Mouse (Mus musculus) CH12.LX (cell line): ENCODE measurements around the gene Myh6. TPM values are rescaled to one million over a fixed set of nuclear protein-coding genes. Genes with fewer than 3 reads are reported as not detected.

ENCODE experiments used
- DNase-seq: peaks from one replicate; pipeline ENCODE4 v3.0.0-alpha.2; 2013; ENCODE audit errors: extremely low read depth
- H3K27ac ChIP-seq: 2 replicates; pipeline ENCODE4 v1.5.1; 2012; ENCODE audit warnings: low read depth, mild to moderate bottlenecking, control low read depth, moderate library complexity; ENCODE audit not compliant: insufficient read depth
- H3K27me3 ChIP-seq: replicated peaks from 2 replicates; pipeline ENCODE3; 2012; ENCODE audit warnings: inconsistent platforms
- H3K36me3 ChIP-seq, 2 experiments: replicated peaks in 1 of 2; 2 replicates each; pipeline versions ENCODE3 to v1.6.1; 2012; ENCODE audit warnings: inconsistent platforms in 1 of 2, low read length in 1 of 2, mild to moderate bottlenecking in 1 of 2, mixed read lengths in 1 of 2, moderate library complexity in 1 of 2; ENCODE audit not compliant: control insufficient read depth in 1 of 2, insufficient read depth in 1 of 2
- H3K4me1 ChIP-seq, 2 experiments: 2 replicates each; pipeline ENCODE4 v1.6.1; 2012; ENCODE audit warnings: inconsistent platforms in 1 of 2, moderate library complexity in 1 of 2; ENCODE audit not compliant: insufficient read depth in 2 of 2, control insufficient read depth in 1 of 2
- H3K4me2 ChIP-seq: 2 replicates; pipeline ENCODE4 v1.6.1; 2012; ENCODE audit warnings: low read depth, mild to moderate bottlenecking, control low read depth; ENCODE audit not compliant: poor library complexity, insufficient read depth, severe bottlenecking
- H3K4me3 ChIP-seq, 3 experiments: fragments of 150-350 bp in 1 of 3; sonication (generic) in 1 of 3; replicated peaks in 1 of 3; 2 replicates each; pipeline versions ENCODE3 to v1.5.1; 2011 to 2012; ENCODE audit warnings: low read depth in 2 of 3, low read length in 2 of 3, mild to moderate bottlenecking in 2 of 3, moderate library complexity in 2 of 3, control low read depth in 1 of 3, improper control_type of control experiment in 1 of 3, inconsistent platforms in 1 of 3, mixed read lengths in 1 of 3; ENCODE audit not compliant: poor library complexity in 1 of 3
- H3K79me2 ChIP-seq: replicated peaks from 2 replicates; pipeline ENCODE4 v1.6.1; 2012; ENCODE audit warnings: mild to moderate bottlenecking, moderate library complexity; ENCODE audit not compliant: control insufficient read depth, poor library complexity, insufficient read depth, severe bottlenecking; ENCODE audit errors: extremely low read depth
- H3K9ac ChIP-seq: 2 replicates; pipeline ENCODE4 v1.6.1; 2012; ENCODE audit warnings: low read depth, mild to moderate bottlenecking, control low read depth, moderate library complexity; ENCODE audit not compliant: insufficient read depth
- H3K9me3 ChIP-seq: replicated peaks from 2 replicates; pipeline ENCODE3; 2012; ENCODE audit warnings: low read length, inconsistent platforms, mixed read lengths
- BHLHE40 ChIP-seq: IDR thresholded peaks from 2 replicates; pipeline ENCODE4 v1.6.1; 2011; ENCODE audit warnings: mild to moderate bottlenecking, low read depth, low read length, improper control_type of control experiment
- CHD1 ChIP-seq: IDR thresholded peaks from 2 replicates; pipeline ENCODE4 v1.6.1; 2012; ENCODE audit warnings: low read depth, low read length, improper control_type of control experiment, inconsistent platforms
- CHD2 ChIP-seq: IDR thresholded peaks from 2 replicates; pipeline ENCODE4 v1.6.1; 2011; ENCODE audit warnings: low read length, improper control_type of control experiment
- CTCF ChIP-seq, 2 experiments: IDR thresholded peaks in 1 of 2; conservative IDR thresholded peaks in 1 of 2; 2 replicates each; pipeline ENCODE4 v1.5.1; 2011 to 2012; ENCODE audit warnings: low read depth in 2 of 2, low read length in 2 of 2, improper control_type of control experiment in 1 of 2, inconsistent platforms in 1 of 2, mild to moderate bottlenecking in 1 of 2, moderate library complexity in 1 of 2
- E2F4 ChIP-seq: IDR thresholded peaks from 2 replicates; pipeline ENCODE4 v1.6.1; 2011; ENCODE audit warnings: low read depth, low read length, improper control_type of control experiment; ENCODE audit not compliant: insufficient replicate concordance
- EP300 ChIP-seq: IDR thresholded peaks from 2 replicates; pipeline ENCODE4 v1.6.1; 2011; ENCODE audit warnings: low read length, improper control_type of control experiment
- IRF4 ChIP-seq: IDR thresholded peaks from 2 replicates; pipeline ENCODE4 v1.6.1; 2014; ENCODE audit warnings: low read depth, mild to moderate bottlenecking, inconsistent platforms, low read length, improper control_type of control experiment
- JUND ChIP-seq: conservative IDR thresholded peaks from 2 replicates; pipeline ENCODE4 v1.6.1; 2011; ENCODE audit warnings: low read depth, low read length, improper control_type of control experiment
- MAFK ChIP-seq: IDR thresholded peaks from 2 replicates; pipeline ENCODE4 v1.6.1; 2011; ENCODE audit warnings: low read length, improper control_type of control experiment; ENCODE audit not compliant: insufficient replicate concordance
- MAX ChIP-seq: IDR thresholded peaks from 2 replicates; pipeline ENCODE4 v1.6.1; 2011; ENCODE audit warnings: low read length, improper control_type of control experiment
- MEF2A ChIP-seq: IDR thresholded peaks from 2 replicates; pipeline ENCODE4 v1.6.1; 2014; ENCODE audit warnings: low read depth, mild to moderate bottlenecking, inconsistent platforms, low read length, improper control_type of control experiment, borderline replicate concordance
- MXI1 ChIP-seq: IDR thresholded peaks from 2 replicates; pipeline ENCODE4 v1.6.1; 2011; ENCODE audit warnings: mild to moderate bottlenecking, low read depth, low read length, improper control_type of control experiment
- NELFE ChIP-seq: IDR thresholded peaks from 2 replicates; pipeline ENCODE4 v1.6.1; 2011; ENCODE audit warnings: low read depth, low read length, improper control_type of control experiment
- PAX5 ChIP-seq: IDR thresholded peaks from 2 replicates; pipeline ENCODE4 v1.6.1; 2012; ENCODE audit warnings: low read length, inconsistent platforms, mixed read lengths
- POLR2A ChIP-seq: IDR thresholded peaks from 2 replicates; pipeline ENCODE4 v1.6.1; 2011; ENCODE audit warnings: low read depth, mild to moderate bottlenecking, improper control_type of control experiment, low read length
- POLR2AphosphoS2 ChIP-seq: IDR thresholded peaks from 2 replicates; pipeline ENCODE4 v1.6.1; 2011; ENCODE audit warnings: low read depth, low read length, improper control_type of control experiment
- RAD21 ChIP-seq: IDR thresholded peaks from 2 replicates; pipeline ENCODE4 v1.6.1; 2011; ENCODE audit warnings: low read depth, mild to moderate bottlenecking, low read length, improper control_type of control experiment, moderate library complexity
- RCOR1 ChIP-seq: conservative IDR thresholded peaks from 2 replicates; pipeline ENCODE4 v1.6.1; 2012; ENCODE audit warnings: low read depth, mild to moderate bottlenecking, inconsistent platforms, low read length, improper control_type of control experiment
- SIN3A ChIP-seq: IDR thresholded peaks from 2 replicates; pipeline ENCODE4 v1.6.1; 2012; ENCODE audit warnings: low read length, improper control_type of control experiment, inconsistent platforms
- SMC3 ChIP-seq: IDR thresholded peaks from 2 replicates; pipeline ENCODE4 v1.6.1; 2011; ENCODE audit warnings: low read depth, low read length, improper control_type of control experiment
- TBP ChIP-seq: conservative IDR thresholded peaks from 2 replicates; pipeline ENCODE4 v1.6.1; 2011; ENCODE audit warnings: low read depth, low read length, improper control_type of control experiment
- ZC3H11A ChIP-seq: IDR thresholded peaks from 2 replicates; pipeline ENCODE4 v1.6.1; 2012; ENCODE audit warnings: low read depth, mild to moderate bottlenecking, inconsistent platforms, low read length, improper control_type of control experiment
- ZKSCAN1 ChIP-seq: IDR thresholded peaks from 2 replicates; pipeline ENCODE4 v1.6.1; 2012; ENCODE audit warnings: low read depth, inconsistent platforms, low read length, improper control_type of control experiment, borderline replicate concordance
- ZMIZ1 ChIP-seq: IDR thresholded peaks from 2 replicates; pipeline ENCODE4 v1.6.1; 2012; ENCODE audit warnings: low read depth, mild to moderate bottlenecking, inconsistent platforms, low read length, improper control_type of control experiment
- ZNF384 ChIP-seq: IDR thresholded peaks from 2 replicates; pipeline ENCODE4 v1.6.1; 2012; ENCODE audit warnings: low read depth, low read length, improper control_type of control experiment, inconsistent platforms
- dilution Hi-C: fragments of 300-500 bp; cut with MboI; formaldehyde crosslinking; loops from 2 replicates; pipeline ENCODE4 v1.14.3; 2020; ENCODE audit warnings: low sequenced_read_pairs; ENCODE audit not compliant: extremely low pct_unique_long_range_greater_than_20kb, extremely low pct_ligation_motif_present
- in situ Hi-C: fragments of 300-500 bp; cut with MboI; formaldehyde crosslinking; loops from 3 replicates; pipeline ENCODE4 v1.14.3; 2019; ENCODE audit warnings: low sequenced_read_pairs, low pct_ligation_motif_present, low pct_unique_long_range_greater_than_20kb, mixed read lengths
- polyA plus RNA-seq: library from polyadenylated mRNA; unstranded; fragments of >175 nt; gene quantifications from 2 replicates; pipeline ENCODE4 v1.2.1, GENCODE M21; 2012; ENCODE audit warnings: low read depth; ENCODE audit not compliant: insufficient read length
- total RNA-seq, 2 experiments: library from RNA; depleted of rRNA; stranded (reverse); fragments of 300-350 nt in 1 of 2; fragments of >200 nt in 1 of 2; gene quantifications; 2 replicates each; pipeline ENCODE4 v1.2.3; 2012 to 2014

Gene Myh6
- total and polyA plus RNA-seq, 3 experiments = 0.04 to 1.5 (median 0.98) TPM

DNA sequence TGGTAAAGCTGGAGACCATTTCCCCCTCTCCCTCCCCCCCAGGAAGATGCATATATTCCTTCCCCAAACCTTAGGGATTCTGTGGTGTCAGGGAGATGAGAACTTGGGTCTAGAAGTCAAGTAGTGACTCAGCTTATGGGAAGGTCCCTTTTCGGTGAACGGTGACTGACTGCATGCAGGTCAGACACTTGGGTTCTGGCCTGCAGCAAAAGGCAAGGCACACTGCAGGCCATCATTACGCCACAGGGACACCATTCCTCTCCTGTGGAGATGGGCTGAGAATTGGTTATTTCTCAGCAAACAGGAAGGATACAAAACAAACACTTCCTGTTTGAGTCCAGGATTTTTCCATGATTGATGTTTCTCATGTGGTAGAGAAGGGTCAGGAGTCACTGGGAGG, 7.5 kb downstream of the Myh6 start:
- Histone ChIP-seq H3K4me1 (peaks cover 9 to 24% of the 10 kb centered on the region in 2 experiments), H3K36me3 (no peaks in the 10 kb centered on the region), H3K27ac (no peak overlapping the region), H3K9me3 (no peaks in the 10 kb centered on the region), H3K4me2 (no peak overlapping the region), H3K4me3 (no peak overlapping the region), H3K27me3 (peaks cover 34% of the 10 kb centered on the region), H3K9ac (no peak overlapping the region), H3K79me2 (no peaks in the 10 kb centered on the region)
- no peak for DNase-seq
- dilution Hi-C loops (no loop called here), in situ Hi-C loops (no loop called here)
- TF ChIP-seq MXI1 = no peak
- TF ChIP-seq IRF4 = no peak
- TF ChIP-seq JUND = no peak
- TF ChIP-seq MEF2A = no peak
- TF ChIP-seq ZKSCAN1 = no peak
- no peak for TF ChIP-seq RCOR1
- no peak for TF ChIP-seq CTCF (conservative IDR thresholded peaks at IDR 0.05 in 1 of 2, IDR thresholded peaks at IDR 0.05 in 1 of 2; ENCODE audit: low read depth in 2 of 2, low read length in 2 of 2)
- TF ChIP-seq ZC3H11A = no peak

DNA sequence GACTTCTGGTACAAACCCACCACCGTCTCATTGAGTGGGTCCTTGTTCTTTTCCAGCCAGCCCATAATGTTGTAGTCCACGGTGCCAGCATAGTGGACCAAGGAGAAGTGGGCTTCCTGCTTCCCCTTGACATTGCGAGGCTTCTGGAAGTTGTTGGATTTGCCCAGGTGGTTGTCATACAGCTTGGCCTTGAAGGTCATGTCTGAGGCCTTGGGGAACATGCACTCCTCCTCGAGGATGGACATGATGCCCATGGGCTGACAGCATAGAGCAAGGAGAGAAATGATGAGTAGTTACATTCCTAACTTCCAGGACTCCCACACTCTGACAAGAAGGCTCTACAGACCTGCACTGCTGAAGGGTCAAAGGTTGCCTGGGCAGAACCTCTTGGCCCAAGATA, 8.2 kb downstream of the Myh6 start:
- Histone ChIP-seq H3K36me3 (no peaks in the 10 kb centered on the region), H3K4me3 (no peak overlapping the region), H3K9ac (no peak overlapping the region), H3K79me2 (no peaks in the 10 kb centered on the region), H3K27ac (no peak overlapping the region), H3K4me2 (no peak overlapping the region), H3K27me3 (peaks cover 32% of the 10 kb centered on the region), H3K4me1 (peaks cover 9 to 24% of the 10 kb centered on the region in 2 experiments), H3K9me3 (no peaks in the 10 kb centered on the region)
- dilution Hi-C loops = no loop called here
- DNase-seq = no peak
- in situ Hi-C loops = no loop called here
- TF ChIP-seq ZC3H11A (no peak), PAX5 (no peak), MEF2A (no peak), JUND (no peak), CHD1 (no peak), SMC3 (no peak), POLR2AphosphoS2 (no peak)

DNA sequence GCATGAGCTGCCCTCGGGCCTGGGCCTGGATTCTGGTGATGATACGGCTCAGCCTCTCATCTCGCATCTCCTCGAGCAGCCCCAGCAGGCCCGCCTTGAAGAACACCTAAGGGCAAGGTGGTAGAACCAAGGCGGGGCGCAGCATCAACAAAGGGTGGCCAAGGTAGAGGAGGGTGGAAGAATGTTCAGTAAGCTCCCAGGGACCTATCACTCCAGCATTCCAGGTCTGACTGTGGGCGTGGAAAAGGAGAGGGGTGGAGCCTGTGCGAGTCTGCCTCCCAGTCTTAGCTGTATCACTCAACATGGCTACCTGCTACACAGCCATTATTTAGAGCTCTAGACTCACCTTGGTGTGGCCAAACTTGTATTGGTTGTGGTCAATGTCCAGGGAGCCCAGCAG, 10.2 kb downstream of the Myh6 start:
- Histone ChIP-seq H3K4me3 (no peak overlapping the region), H3K9ac (no peak overlapping the region), H3K4me1 (peaks cover 9 to 24% of the 10 kb centered on the region in 2 experiments), H3K36me3 (no peaks in the 10 kb centered on the region), H3K27me3 (peaks cover 39% of the 10 kb centered on the region), H3K79me2 (no peaks in the 10 kb centered on the region), H3K9me3 (no peaks in the 10 kb centered on the region), H3K4me2 (no peak overlapping the region), H3K27ac (no peak overlapping the region)
- dilution Hi-C loops = no loop called here
- TF ChIP-seq ZNF384 (no peak), POLR2AphosphoS2 (no peak), EP300 (no peak), ZKSCAN1 (no peak), CHD1 (no peak), BHLHE40 (no peak), E2F4 (no peak), RAD21 (no peak), RCOR1 (no peak), SIN3A (no peak), NELFE (no peak), CTCF (conservative IDR thresholded peaks at IDR 0.05 in 1 of 2, IDR thresholded peaks at IDR 0.05 in 1 of 2; ENCODE audit: low read depth in 2 of 2, low read length in 2 of 2) (no peak), POLR2A (no peak), ZMIZ1 (no peak), MAFK (no peak), CHD2 (no peak), TBP (no peak), MXI1 (no peak), SMC3 (no peak), MAX (no peak)
- in situ Hi-C loops = no loop called here
- no peak for DNase-seq
